Mouse (Mus musculus): ENCODE data around the gene Chrna1. TPM values are rescaled to one million over a fixed set of nuclear protein-coding genes. Genes with fewer than 3 reads are reported as not detected.

Chrna1 gene
- polyA plus RNA-seq, 1 experiment from 2014 or later = 0.32 TPM

DNA sequence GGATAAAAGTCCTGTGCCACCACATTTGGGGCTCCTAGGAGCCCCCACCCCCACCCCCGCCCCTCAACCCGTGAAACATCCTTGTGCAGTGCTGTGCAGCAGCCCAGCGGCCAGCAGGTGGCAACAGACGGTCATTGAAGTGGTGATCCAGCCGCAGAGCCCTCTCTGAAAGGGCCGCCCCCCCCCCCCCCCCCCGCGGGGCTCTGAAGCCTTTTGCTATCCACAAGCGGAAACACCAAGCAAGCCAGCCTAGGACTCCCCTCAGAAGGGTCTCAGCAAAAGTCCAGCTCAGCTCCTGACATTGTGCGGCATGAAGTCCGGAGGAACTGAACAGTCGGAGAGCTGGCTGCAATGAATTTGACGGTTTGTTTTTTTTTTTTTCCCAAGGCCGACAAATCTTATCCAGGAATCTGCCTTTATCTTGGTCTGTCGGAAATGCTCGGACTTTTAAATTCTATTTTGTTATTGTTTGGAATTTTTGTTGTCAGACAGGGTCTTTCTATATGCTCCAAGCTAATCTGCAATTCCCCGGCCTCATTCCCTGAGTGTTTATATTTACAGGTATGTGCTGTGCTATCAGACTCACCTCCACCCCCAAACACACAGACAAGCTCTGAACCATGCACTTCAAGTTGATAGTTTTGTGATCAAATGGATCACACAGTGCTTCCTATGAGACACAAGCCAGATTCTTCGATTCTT, 4.7 kb upstream of the Chrna1 start:
- peak overlapping the region; percentile 54 for H3K4me2 ChIP-seq (replicated peaks)
- 3% methylated on average over 16 of the region's 18 CpGs for WGBS
- H3K4me1 ChIP-seq (replicated peaks; ENCODE audit: control insufficient read depth, insufficient read depth, low read length) = peaks cover 10% of the 10 kb centered on the region; the same call in 1 of the 2 replicates
- H3K9ac ChIP-seq = peak overlapping the region; percentile 30; the same call in 1 of the 2 replicates
- peak; percentile 78 for ATAC-seq (ENCODE audit: low FRiP score)
- H3K36me3 ChIP-seq (replicated peaks; ENCODE audit: control insufficient read depth, insufficient read depth) = no peaks in the 10 kb centered on the region
- DNase-seq (ENCODE audit: low spot score) = peak; percentile 84
- H3K9me3 ChIP-seq (ENCODE audit: control insufficient read depth, low read length) = no peaks in the 10 kb centered on the region
- no peak overlapping the region for H3K27ac ChIP-seq
- peak overlapping the region; percentile 31 for H3K4me3 ChIP-seq (replicated peaks; ENCODE audit: low read length)
- peaks cover 3% of the 10 kb centered on the region; the same call in 1 of the 2 replicates for H3K27me3 ChIP-seq (ENCODE audit: control insufficient read depth, insufficient read depth, low read length)

DNA sequence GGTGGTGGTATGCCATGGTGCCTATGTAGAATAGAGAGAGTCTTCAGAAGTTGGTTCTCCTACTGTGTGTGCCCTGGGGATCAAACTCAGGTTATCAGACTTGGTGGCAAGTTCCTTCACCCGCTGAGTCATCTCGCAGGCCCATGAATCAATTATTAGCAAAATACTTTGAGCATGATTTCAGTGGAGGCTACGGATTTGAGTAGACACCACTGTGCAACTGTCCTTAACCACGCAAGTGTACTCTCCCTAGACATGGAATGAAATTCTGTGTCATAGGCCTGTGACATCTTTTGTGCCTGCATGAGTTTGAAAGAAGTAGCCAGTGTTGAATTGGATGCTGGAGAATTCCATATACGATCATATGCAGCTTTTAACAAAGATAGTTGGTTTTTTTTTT, 582 bp upstream of the Chrna1 start:
- ATAC-seq (ENCODE audit: low FRiP score) = no peak
- Histone ChIP-seq H3K9me3 (ENCODE audit: control insufficient read depth, low read length) (no peaks in the 10 kb centered on the region), H3K4me3 (replicated peaks; ENCODE audit: low read length) (no peak overlapping the region), H3K36me3 (replicated peaks; ENCODE audit: control insufficient read depth, insufficient read depth) (no peaks in the 10 kb centered on the region), H3K4me1 (replicated peaks; ENCODE audit: control insufficient read depth, insufficient read depth, low read length) (peaks cover 5% of the 10 kb centered on the region; the same call in 1 of the 2 replicates), H3K27ac (no peak overlapping the region), H3K4me2 (replicated peaks) (no peak overlapping the region), H3K9ac (no peak overlapping the region), H3K27me3 (ENCODE audit: control insufficient read depth, insufficient read depth, low read length) (peaks cover 3% of the 10 kb centered on the region; the same call in 1 of the 2 replicates)
- WGBS = 91% methylated on average over 5 of the region's 5 CpGs
- DNase-seq (ENCODE audit: low spot score) = no peak

DNA sequence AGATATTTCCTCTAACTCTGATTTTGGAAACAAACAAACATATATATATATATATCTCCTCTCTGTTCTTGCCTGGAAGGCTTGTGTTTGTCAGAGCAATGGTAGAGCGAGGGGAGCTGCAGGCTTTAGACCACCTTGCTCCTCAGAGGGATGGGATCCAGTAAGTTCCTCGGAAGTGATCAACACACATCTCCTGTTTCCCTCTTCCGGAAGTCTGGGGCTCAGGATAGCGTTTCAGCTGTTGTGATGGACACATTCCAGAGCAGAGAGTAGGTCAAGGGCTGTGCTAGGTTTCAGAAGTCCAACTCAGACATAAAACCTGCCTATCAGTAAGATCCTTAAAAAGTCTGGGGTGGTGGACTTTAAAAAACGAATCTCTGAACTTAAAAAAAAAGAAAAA, 970 bp downstream of the Chrna1 start:
- no peak overlapping the region for H3K27ac ChIP-seq
- no peaks in the 10 kb centered on the region for H3K9me3 ChIP-seq (ENCODE audit: control insufficient read depth, low read length)
- H3K4me3 ChIP-seq (replicated peaks; ENCODE audit: low read length) = no peak overlapping the region
- ATAC-seq (ENCODE audit: low FRiP score) (no peak), DNase-seq (ENCODE audit: low spot score) (no peak)
- H3K27me3 ChIP-seq (ENCODE audit: control insufficient read depth, insufficient read depth, low read length) = peaks cover 3% of the 10 kb centered on the region; the same call in 1 of the 2 replicates
- H3K9ac ChIP-seq = no peak overlapping the region
- H3K36me3 ChIP-seq (replicated peaks; ENCODE audit: control insufficient read depth, insufficient read depth) = no peaks in the 10 kb centered on the region
- no peaks in the 10 kb centered on the region for H3K4me1 ChIP-seq (replicated peaks; ENCODE audit: control insufficient read depth, insufficient read depth, low read length)
- no peak overlapping the region for H3K4me2 ChIP-seq (replicated peaks)
- WGBS = 67% methylated on average over 5 of the region's 5 CpGs

GRCm38 (mm10) chr2:73574418-73574817, 5.7 kb downstream of the Chrna1 start:
- WGBS = 84% methylated on average over 6 of the region's 6 CpGs
- no peak for DNase-seq (ENCODE audit: low spot score)
- H3K36me3 ChIP-seq (replicated peaks; ENCODE audit: control insufficient read depth, insufficient read depth) = no peaks in the 10 kb centered on the region

DNA sequence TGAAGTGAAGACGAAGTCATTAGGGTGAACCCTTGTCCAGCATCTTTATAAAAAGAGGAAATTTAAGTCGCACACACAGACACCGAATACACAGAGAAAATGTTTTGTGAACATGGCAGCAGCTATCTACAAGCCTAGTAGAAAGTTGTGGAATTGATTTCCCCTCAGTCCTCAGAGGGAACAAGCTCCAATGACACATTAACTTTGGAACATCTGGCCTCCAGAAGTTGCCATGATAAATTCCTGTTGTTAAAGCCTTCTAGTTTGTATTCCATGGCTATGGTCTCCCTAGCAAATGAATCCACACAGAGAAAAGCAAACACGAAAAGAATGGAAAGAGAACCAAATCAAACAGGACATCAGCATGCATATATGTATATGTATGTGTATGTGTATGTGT, 6.6 kb downstream of the Chrna1 start:
- Histone ChIP-seq H3K27ac (peak overlapping the region; percentile 81), H3K27me3 (ENCODE audit: control insufficient read depth, insufficient read depth, low read length) (no peaks in the 10 kb centered on the region), H3K9me3 (ENCODE audit: control insufficient read depth, low read length) (no peaks in the 10 kb centered on the region), H3K9ac (no peak overlapping the region), H3K36me3 (replicated peaks; ENCODE audit: control insufficient read depth, insufficient read depth) (no peaks in the 10 kb centered on the region), H3K4me1 (replicated peaks; ENCODE audit: control insufficient read depth, insufficient read depth, low read length) (no peaks in the 10 kb centered on the region), H3K4me2 (replicated peaks) (no peak overlapping the region; the same call in 1 of the 2 replicates), H3K4me3 (replicated peaks; ENCODE audit: low read length) (no peak overlapping the region)
- no peak for DNase-seq (ENCODE audit: low spot score)
- 87% methylated on average over 4 of the region's 4 CpGs for WGBS
- ATAC-seq (ENCODE audit: low FRiP score) = no peak

More at GRCm38 (mm10) chr2:73574418-73574817, 5.7 kb downstream of the Chrna1 start:
- no peaks in the 10 kb centered on the region for H3K4me1 ChIP-seq (replicated peaks; ENCODE audit: control insufficient read depth, insufficient read depth, low read length)
- H3K4me2 ChIP-seq (replicated peaks) = no peak overlapping the region
- H3K27ac ChIP-seq = no peak overlapping the region
- no peaks in the 10 kb centered on the region for H3K9me3 ChIP-seq (ENCODE audit: control insufficient read depth, low read length)
- no peaks in the 10 kb centered on the region for H3K27me3 ChIP-seq (ENCODE audit: control insufficient read depth, insufficient read depth, low read length)
- no peak overlapping the region for H3K4me3 ChIP-seq (replicated peaks; ENCODE audit: low read length)
- no peak overlapping the region for H3K9ac ChIP-seq
- no peak for ATAC-seq (ENCODE audit: low FRiP score)

- H3K4me2 ChIP-seq (replicated peaks) = peak overlapping the region; percentile 51
- no peaks in the 10 kb centered on the region for H3K4me1 ChIP-seq (replicated peaks; ENCODE audit: control insufficient read depth, insufficient read depth, low read length)
- H3K36me3 ChIP-seq (replicated peaks; ENCODE audit: control insufficient read depth, insufficient read depth) = no peaks in the 10 kb centered on the region
- peak overlapping the region; percentile 46 for H3K9ac ChIP-seq
- no peaks in the 10 kb centered on the region for H3K27me3 ChIP-seq (ENCODE audit: control insufficient read depth, insufficient read depth, low read length)
- 12% methylated on average over 23 of the region's 23 CpGs for WGBS
- H3K9me3 ChIP-seq (ENCODE audit: control insufficient read depth, low read length) = no peaks in the 10 kb centered on the region
- H3K27ac ChIP-seq = peak overlapping the region; percentile 81
- peak overlapping the region; percentile 27 for H3K4me3 ChIP-seq (replicated peaks; ENCODE audit: low read length)
- peak; percentile 92 for ATAC-seq (ENCODE audit: low FRiP score)
- peak; percentile 90 for DNase-seq (ENCODE audit: low spot score)
Measured at GRCm38 (mm10) chr2:73572539-73573372, 7.4 kb downstream of the Chrna1 start.

GRCm38 (mm10) chr2:73571901-73572300, 8.2 kb downstream of the Chrna1 start:
- DNase-seq (ENCODE audit: low spot score) (no peak), ATAC-seq (ENCODE audit: low FRiP score) (no peak)
- Histone ChIP-seq H3K9me3 (ENCODE audit: control insufficient read depth, low read length) (no peaks in the 10 kb centered on the region), H3K36me3 (replicated peaks; ENCODE audit: control insufficient read depth, insufficient read depth) (no peaks in the 10 kb centered on the region), H3K27ac (no peak overlapping the region), H3K4me2 (replicated peaks) (no peak overlapping the region), H3K27me3 (ENCODE audit: control insufficient read depth, insufficient read depth, low read length) (no peaks in the 10 kb centered on the region), H3K4me3 (replicated peaks; ENCODE audit: low read length) (no peak overlapping the region), H3K4me1 (replicated peaks; ENCODE audit: control insufficient read depth, insufficient read depth, low read length) (no peaks in the 10 kb centered on the region), H3K9ac (no peak overlapping the region)
- WGBS = 68% methylated on average over 6 of the region's 6 CpGs

- H3K9me3 ChIP-seq (ENCODE audit: control insufficient read depth, low read length) = no peaks in the 10 kb centered on the region
- H3K4me1 ChIP-seq (replicated peaks; ENCODE audit: control insufficient read depth, insufficient read depth, low read length) = 0 out of 2 replicates have a peak, but pooled peaks cover 3% of the 10 kb centered on the region
- no peak overlapping the region for H3K4me3 ChIP-seq (replicated peaks; ENCODE audit: low read length)
- no peak overlapping the region for H3K9ac ChIP-seq
- DNase-seq (ENCODE audit: low spot score) (no peak), ATAC-seq (ENCODE audit: low FRiP score) (no peak)
- H3K27me3 ChIP-seq (ENCODE audit: control insufficient read depth, insufficient read depth, low read length) = no peaks in the 10 kb centered on the region
- no peak overlapping the region for H3K4me2 ChIP-seq (replicated peaks)
- H3K27ac ChIP-seq = no peak overlapping the region
- 93% methylated on average over 9 of the region's 9 CpGs for WGBS
- no peaks in the 10 kb centered on the region for H3K36me3 ChIP-seq (replicated peaks; ENCODE audit: control insufficient read depth, insufficient read depth)
Measured at GRCm38 (mm10) chr2:73571304-73571703, 8.8 kb downstream of the Chrna1 start.

GRCm38 (mm10) chr2:73566989-73567605, 13.0 kb downstream of the Chrna1 start:
- ATAC-seq (ENCODE audit: low FRiP score) (peak; percentile 52; the same call in 1 of the 2 replicates), DNase-seq (ENCODE audit: low spot score) (peak; percentile 84)
- Histone ChIP-seq H3K9me3 (ENCODE audit: control insufficient read depth, low read length) (no peaks in the 10 kb centered on the region), H3K4me1 (replicated peaks; ENCODE audit: control insufficient read depth, insufficient read depth, low read length) (0 out of 2 replicates have a peak, but pooled peaks cover 8% of the 10 kb centered on the region), H3K27me3 (ENCODE audit: control insufficient read depth, insufficient read depth, low read length) (no peaks in the 10 kb centered on the region), H3K9ac (no peak overlapping the region), H3K4me2 (replicated peaks) (peak overlapping the region; percentile 28; the same call in 1 of the 2 replicates), H3K27ac (no peak overlapping the region), H3K36me3 (replicated peaks; ENCODE audit: control insufficient read depth, insufficient read depth) (no peaks in the 10 kb centered on the region), H3K4me3 (replicated peaks; ENCODE audit: low read length) (no peak overlapping the region)
- 27% methylated on average over 8 of the region's 8 CpGs for WGBS

All from hindbrain, embryonic 14.5 days (tissue).